ENCODE assay signal across 1 mouse cellular context in genomic region chr19:44247281-44248080, GRCm38 (mm10).
TF ChIP-seq lines count a peak whose summit lies in the region.

No protein-coding gene starts in this region.

TF ChIP-seq in MEL, 35 proteins besides CTCF, POLR2A, EP300 and RAD21:
- TF ChIP-seq SMC3 (IDR thresholded peaks at IDR 0.05; ENCODE audit: low read depth, low read length) (peak; percentile 37), MXI1 (IDR thresholded peaks at IDR 0.05; ENCODE audit: low read depth, low read length) (peak; percentile 82), BHLHE40 (IDR thresholded peaks at IDR 0.05; ENCODE audit: borderline replicate concordance, low read depth, low read length) (no peak), ZNF384 (IDR thresholded peaks at IDR 0.05; ENCODE audit: low read depth, low read length) (no peak), MYC (IDR thresholded peaks at IDR 0.05; ENCODE audit: low read depth, low read length) (peak; percentile 75; the same call in 1 of the 2 replicates), E2F4 (IDR thresholded peaks at IDR 0.05; ENCODE audit: borderline replicate concordance, low read depth, low read length) (no peak), CHD2 (IDR thresholded peaks at IDR 0.05; ENCODE audit: low read length) (no peak), NRF1 (IDR thresholded peaks at IDR 0.05; ENCODE audit: insufficient read depth, low read depth, low read length, poor library complexity, severe bottlenecking) (no peak), RCOR1 (IDR thresholded peaks at IDR 0.05; ENCODE audit: low read depth, low read length) (peak; percentile 2; the same call in 1 of the 2 replicates), GABPA (IDR thresholded peaks at IDR 0.05; ENCODE audit: low read depth, low read length) (no peak), UBTF (IDR thresholded peaks at IDR 0.05; ENCODE audit: borderline replicate concordance, insufficient read depth, low read depth, low read length) (peak; percentile 89; the same call in 1 of the 2 replicates), TAL1 (IDR thresholded peaks at IDR 0.05; ENCODE audit: low read length) (0 out of 2 replicates have a peak, but pooled peaks have one; percentile 11), POLR2AphosphoS2 (IDR thresholded peaks at IDR 0.05; ENCODE audit: low read length) (no peak), POLR2AphosphoS5 (IDR thresholded peaks at IDR 0.05; ENCODE audit: borderline replicate concordance, low read depth, low read length) (no peak), CHD1 (IDR thresholded peaks at IDR 0.05; ENCODE audit: low read depth, low read length) (peak; percentile 93; the same call in 1 of the 2 replicates), KAT2A (conservative IDR thresholded peaks at IDR 0.05; ENCODE audit: low read depth, low read length) (no peak), MEF2A (IDR thresholded peaks at IDR 0.05; ENCODE audit: extremely low read depth, insufficient replicate concordance, low read depth, low read length, poor library complexity, severe bottlenecking) (no peak), TCF12 (IDR thresholded peaks at IDR 0.05; ENCODE audit: low read depth, low read length) (peak; percentile 17; the same call in 1 of the 2 replicates), SIN3A (IDR thresholded peaks at IDR 0.05; ENCODE audit: low read length) (peak; percentile 44; the same call in 1 of the 2 replicates), MAFK (IDR thresholded peaks at IDR 0.05; ENCODE audit: borderline replicate concordance, low read depth, low read length) (no peak), MAX (IDR thresholded peaks at IDR 0.05; ENCODE audit: low read length) (0 out of 2 replicates have a peak, but pooled peaks have one; percentile 64), USF2 (IDR thresholded peaks at IDR 0.05; ENCODE audit: borderline replicate concordance in 1 of 2, insufficient read depth in 1 of 2, low read depth in 1 of 2, low read length in 2 of 2) (no peak), GATA1 (IDR thresholded peaks at IDR 0.05; ENCODE audit: low read depth, low read length) (peak; percentile 74), MYB (IDR thresholded peaks at IDR 0.05; ENCODE audit: low read depth, low read length) (no peak), ETS1 (IDR thresholded peaks at IDR 0.05; ENCODE audit: low read depth, low read length) (peak; percentile 73), MAZ (IDR thresholded peaks at IDR 0.05; ENCODE audit: low read depth, low read length) (peak; percentile 61; the same call in 1 of the 2 replicates), HCFC1 (IDR thresholded peaks at IDR 0.05; ENCODE audit: low read depth, low read length) (no peak), ZKSCAN1 (IDR thresholded peaks at IDR 0.05; ENCODE audit: low read depth, low read length) (no peak), ZMIZ1 (IDR thresholded peaks at IDR 0.05; ENCODE audit: low read depth, low read length) (peak; percentile 21; the same call in 1 of the 2 replicates), ZC3H11A (IDR thresholded peaks at IDR 0.05; ENCODE audit: low read depth, low read length) (no peak; the same call in 1 of the 2 replicates), TBP (IDR thresholded peaks at IDR 0.05; ENCODE audit: low read depth, low read length) (peak; percentile 81; the same call in 1 of the 2 replicates), ELF1 (IDR thresholded peaks at IDR 0.05; ENCODE audit: low read depth, low read length) (no peak), JUND (IDR thresholded peaks at IDR 0.05; ENCODE audit: low read depth, low read length) (no peak), USF1 (IDR thresholded peaks at IDR 0.05; ENCODE audit: low read depth, low read length) (no peak), NELFE (IDR thresholded peaks at IDR 0.05; ENCODE audit: low read depth, low read length) (peak; percentile 30; the same call in 1 of the 2 replicates)
